Mouse (Mus musculus): ENCODE measurements around the gene Fance. TPM values are rescaled to one million over a fixed set of nuclear protein-coding genes. Genes with fewer than 3 reads are reported as not detected.

Fance gene
- polyA plus RNA-seq, 1 experiment: 28.5 TPM

GRCm38 (mm10) chr17:28293716-28294115 lies 19.6 kb upstream of the Fance start:
- Histone ChIP-seq H3K4me3 (no peak overlapping the region), H3K36me3 (ENCODE audit: control insufficient read depth, insufficient read depth) (no peaks in the 10 kb centered on the region), H3K27me3 (ENCODE audit: control insufficient read depth, insufficient read depth, insufficient read length) (no peaks in the 10 kb centered on the region), H3K79me2 (ENCODE audit: control insufficient read depth, insufficient read depth) (no peaks in the 10 kb centered on the region), H3K4me2 (ENCODE audit: low read depth) (no peak overlapping the region), H3ac (ENCODE audit: control insufficient read depth, insufficient read length) (no peak overlapping the region)
- TF ChIP-seq CEBPB (IDR thresholded peaks at IDR 0.05; ENCODE audit: insufficient read depth, poor library complexity, severe bottlenecking) (no peak), SRF (IDR thresholded peaks at IDR 0.05; ENCODE audit: control insufficient read depth, insufficient read length, low read depth) (no peak), POLR2AphosphoS2 (IDR thresholded peaks at IDR 0.05; ENCODE audit: insufficient read length, low read depth) (no peak), REST (IDR thresholded peaks at IDR 0.05; ENCODE audit: insufficient read depth, insufficient read length) (no peak), TCF12 (IDR thresholded peaks at IDR 0.05; ENCODE audit: insufficient read depth, poor library complexity, severe bottlenecking) (no peak)

DNA sequence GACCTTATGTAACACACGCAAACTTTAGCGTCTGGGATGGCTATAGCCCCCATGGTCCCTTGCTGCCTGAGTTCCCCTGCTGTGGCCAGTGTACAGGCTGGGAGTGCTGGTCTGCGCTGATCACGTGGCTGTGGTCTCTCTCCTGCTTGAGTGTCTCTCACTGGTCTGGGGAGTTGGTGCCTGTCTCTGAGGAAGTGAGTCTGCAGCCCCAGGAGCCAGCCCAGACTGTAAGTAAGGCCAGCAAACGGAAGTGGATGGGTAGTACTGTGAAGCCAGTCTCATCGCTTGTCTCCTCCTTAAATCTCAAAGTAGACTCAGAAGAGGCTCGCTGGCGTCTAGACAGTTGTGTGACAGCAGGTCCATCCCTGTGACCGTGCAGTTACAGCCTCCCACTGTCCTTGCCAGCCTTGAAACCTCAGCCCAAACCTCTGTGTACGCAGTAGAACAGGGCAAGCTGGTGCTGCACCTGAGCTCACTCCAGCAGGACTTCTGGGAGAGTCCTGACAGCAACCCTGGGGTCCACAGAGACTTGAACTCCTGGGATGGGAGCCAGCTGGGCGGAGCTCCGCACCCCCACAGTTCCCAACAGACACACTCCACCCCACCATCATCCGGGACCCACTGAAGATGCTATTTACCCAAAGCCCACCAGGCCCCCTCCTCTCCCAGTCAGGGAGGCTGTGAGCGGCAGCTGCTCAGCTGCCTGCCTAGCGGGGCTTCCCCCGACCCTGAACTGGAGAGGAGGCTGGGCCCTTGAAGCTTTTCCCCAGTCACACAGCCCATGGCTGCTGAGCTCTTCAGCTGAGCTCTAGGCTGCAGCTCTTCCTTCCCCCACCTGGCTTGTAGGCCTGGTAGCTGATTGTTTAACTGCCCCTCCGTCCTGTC lies 18.6 kb upstream of the Fance start:
- no peak overlapping the region for H3K4me2 ChIP-seq (ENCODE audit: low read depth)
- no peak overlapping the region for H3ac ChIP-seq (ENCODE audit: control insufficient read depth, insufficient read length)
- H3K4me3 ChIP-seq: no peak overlapping the region
- H3K36me3 ChIP-seq (ENCODE audit: control insufficient read depth, insufficient read depth): no peaks in the 10 kb centered on the region
- no peaks in the 10 kb centered on the region for H3K27me3 ChIP-seq (ENCODE audit: control insufficient read depth, insufficient read depth, insufficient read length)
- no peaks in the 10 kb centered on the region for H3K79me2 ChIP-seq (ENCODE audit: control insufficient read depth, insufficient read depth)
- no peak for TF ChIP-seq MAX (IDR thresholded peaks at IDR 0.05; ENCODE audit: low read depth)
- no peak for TF ChIP-seq REST (IDR thresholded peaks at IDR 0.05; ENCODE audit: insufficient read depth, insufficient read length)
- no peak for TF ChIP-seq TCF3 (IDR thresholded peaks at IDR 0.05; ENCODE audit: insufficient read length, low read depth)
- no peak for TF ChIP-seq USF1 (IDR thresholded peaks at IDR 0.05; ENCODE audit: low read depth)
- no peak for TF ChIP-seq MYOD1 (IDR thresholded peaks at IDR 0.05; ENCODE audit: control insufficient read depth in 1 of 3, insufficient read length in 2 of 3, low read depth in 2 of 3)
- no peak for TF ChIP-seq MYOG (IDR thresholded peaks at IDR 0.05; ENCODE audit: control insufficient read depth in 1 of 3, insufficient read depth in 1 of 3, insufficient read length in 2 of 3, low read depth in 2 of 3)
- TF ChIP-seq POLR2AphosphoS2 (IDR thresholded peaks at IDR 0.05; ENCODE audit: insufficient read length, low read depth): no peak
- TF ChIP-seq POLR2A (IDR thresholded peaks at IDR 0.05; ENCODE audit: insufficient read length, low read depth): no peak
- no peak for TF ChIP-seq CEBPB (IDR thresholded peaks at IDR 0.05; ENCODE audit: insufficient read depth, poor library complexity, severe bottlenecking)
- no peak for TF ChIP-seq E2F4 (IDR thresholded peaks at IDR 0.05; ENCODE audit: insufficient read depth)
- no peak for TF ChIP-seq TCF12 (IDR thresholded peaks at IDR 0.05; ENCODE audit: insufficient read depth, poor library complexity, severe bottlenecking)
- TF ChIP-seq SRF (IDR thresholded peaks at IDR 0.05; ENCODE audit: control insufficient read depth, insufficient read length, low read depth): no peak

GRCm38 (mm10) chr17:28298888-28299287 lies 14.4 kb upstream of the Fance start:
- H3K4me2 ChIP-seq (ENCODE audit: low read depth): no peak overlapping the region
- TF ChIP-seq REST (IDR thresholded peaks at IDR 0.05; ENCODE audit: insufficient read depth, insufficient read length) (no peak), TCF12 (IDR thresholded peaks at IDR 0.05; ENCODE audit: insufficient read depth, poor library complexity, severe bottlenecking) (no peak), E2F4 (IDR thresholded peaks at IDR 0.05; ENCODE audit: insufficient read depth) (no peak), TCF3 (IDR thresholded peaks at IDR 0.05; ENCODE audit: insufficient read length, low read depth) (no peak), USF1 (IDR thresholded peaks at IDR 0.05; ENCODE audit: low read depth) (no peak), CEBPB (IDR thresholded peaks at IDR 0.05; ENCODE audit: insufficient read depth, poor library complexity, severe bottlenecking) (no peak), SRF (IDR thresholded peaks at IDR 0.05; ENCODE audit: control insufficient read depth, insufficient read length, low read depth) (no peak), MAX (IDR thresholded peaks at IDR 0.05; ENCODE audit: low read depth) (no peak)
- no peaks in the 10 kb centered on the region for H3K36me3 ChIP-seq (ENCODE audit: control insufficient read depth, insufficient read depth)
- no peak overlapping the region for H3ac ChIP-seq (ENCODE audit: control insufficient read depth, insufficient read length)
- no peaks in the 10 kb centered on the region for H3K79me2 ChIP-seq (ENCODE audit: control insufficient read depth, insufficient read depth)
- H3K27me3 ChIP-seq (ENCODE audit: control insufficient read depth, insufficient read depth, insufficient read length): no peaks in the 10 kb centered on the region
- H3K4me3 ChIP-seq: no peak overlapping the region

DNA sequence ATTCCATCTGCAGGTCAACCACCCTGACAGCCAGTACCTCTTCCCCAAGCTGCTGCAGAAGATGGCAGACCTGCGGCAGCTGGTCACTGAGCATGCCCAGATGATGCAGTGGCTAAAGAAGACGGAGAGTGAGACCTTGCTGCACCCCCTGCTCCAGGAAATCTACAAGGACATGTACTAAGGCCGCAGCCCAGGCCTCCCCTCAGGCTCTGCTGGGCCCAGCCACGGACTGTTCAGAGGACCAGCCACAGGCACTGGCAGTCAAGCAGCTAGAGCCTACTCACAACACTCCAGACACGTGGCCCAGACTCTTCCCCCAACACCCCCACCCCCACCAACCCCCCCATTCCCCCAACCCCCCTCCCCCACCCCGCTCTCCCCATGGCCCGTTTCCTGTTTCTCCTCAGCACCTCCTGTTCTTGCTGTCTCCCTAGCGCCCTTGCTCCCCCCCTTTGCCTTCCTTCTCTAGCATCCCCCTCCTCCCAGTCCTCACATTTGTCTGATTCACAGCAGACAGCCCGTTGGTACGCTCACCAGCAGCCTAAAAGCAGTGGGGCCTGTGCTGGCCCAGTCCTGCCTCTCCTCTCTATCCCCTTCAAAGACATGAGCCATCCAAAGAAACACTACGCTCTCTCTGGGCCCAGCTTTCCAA lies 13.5 kb upstream of the Fance start:
- no peaks in the 10 kb centered on the region for H3K36me3 ChIP-seq (ENCODE audit: control insufficient read depth, insufficient read depth)
- no peaks in the 10 kb centered on the region for H3K79me2 ChIP-seq (ENCODE audit: control insufficient read depth, insufficient read depth)
- no peak overlapping the region for H3K4me3 ChIP-seq
- no peak overlapping the region for H3ac ChIP-seq (ENCODE audit: control insufficient read depth, insufficient read length)
- no peak for TF ChIP-seq USF1 (IDR thresholded peaks at IDR 0.05; ENCODE audit: low read depth)
- no peak for TF ChIP-seq MYOD1 (IDR thresholded peaks at IDR 0.05; ENCODE audit: control insufficient read depth in 1 of 3, insufficient read length in 2 of 3, low read depth in 2 of 3)
- no peak for TF ChIP-seq MYOG (IDR thresholded peaks at IDR 0.05; ENCODE audit: control insufficient read depth in 1 of 3, insufficient read depth in 1 of 3, insufficient read length in 2 of 3, low read depth in 2 of 3)
- TF ChIP-seq POLR2A (IDR thresholded peaks at IDR 0.05; ENCODE audit: insufficient read length, low read depth): no peak
- TF ChIP-seq REST (IDR thresholded peaks at IDR 0.05; ENCODE audit: insufficient read depth, insufficient read length): no peak
- no peak for TF ChIP-seq MAX (IDR thresholded peaks at IDR 0.05; ENCODE audit: low read depth)
- TF ChIP-seq E2F4 (IDR thresholded peaks at IDR 0.05; ENCODE audit: insufficient read depth): no peak
- TF ChIP-seq TCF3 (IDR thresholded peaks at IDR 0.05; ENCODE audit: insufficient read length, low read depth): no peak
- no peaks in the 10 kb centered on the region for H3K27me3 ChIP-seq (ENCODE audit: control insufficient read depth, insufficient read depth, insufficient read length)
- H3K4me2 ChIP-seq (ENCODE audit: low read depth): no peak overlapping the region

Measured in myocyte (in vitro differentiated cells).